Mouse (Mus musculus) ES-E14 (cell line): ENCODE results near the gene Sbk1. TPM values are rescaled to one million over a fixed set of nuclear protein-coding genes. Genes with fewer than 3 reads are reported as not detected.

Source experiments
- DNase-seq: peaks from one replicate; pipeline ENCODE4 v3.0.0-alpha.2; 2013; ENCODE audit warnings: low read depth, low spot score
- H3K27ac ChIP-seq: 2 replicates; pipeline ENCODE4 v1.5.1; 2012; ENCODE audit warnings: low read depth, mild to moderate bottlenecking, low read length, moderate library complexity, mixed read lengths; ENCODE audit not compliant: poor library complexity, insufficient read depth, severe bottlenecking
- H3K36me3 ChIP-seq: 2 replicates; pipeline ENCODE4 v1.6.1; 2012; ENCODE audit warnings: mild to moderate bottlenecking, low read length, moderate library complexity, mixed read lengths; ENCODE audit not compliant: control insufficient read depth, poor library complexity, insufficient read depth, severe bottlenecking
- H3K4me1 ChIP-seq, 2 experiments: fragments of 150-350 bp in 1 of 2; sonication (generic) in 1 of 2; 2 replicates each; pipeline ENCODE4 v1.6.1; 2012; ENCODE audit warnings: low read length in 2 of 2, mild to moderate bottlenecking in 1 of 2, mixed read lengths in 1 of 2; ENCODE audit not compliant: control insufficient read depth in 2 of 2, insufficient read depth in 2 of 2, poor library complexity in 1 of 2
- H3K4me3 ChIP-seq, 2 experiments: fragments of 150-350 bp in 1 of 2; sonication (generic) in 1 of 2; 2 replicates each; pipeline ENCODE4 v1.5.1; 2012; ENCODE audit warnings: low read length in 2 of 2, low read depth in 1 of 2, mild to moderate bottlenecking in 1 of 2, mixed read lengths in 1 of 2; ENCODE audit not compliant: insufficient read depth in 1 of 2, poor library complexity in 1 of 2, severe bottlenecking in 1 of 2
- H3K9ac ChIP-seq: 2 replicates; pipeline ENCODE4 v1.6.1; 2012; ENCODE audit warnings: low read depth, mild to moderate bottlenecking, low read length, mixed read lengths; ENCODE audit not compliant: poor library complexity, insufficient read depth, severe bottlenecking
- H3K9me3 ChIP-seq: fragments of 150-350 bp; sonication (generic); 2 replicates; pipeline ENCODE4 v1.6.1; 2012; ENCODE audit warnings: low read depth, mild to moderate bottlenecking, low read length; ENCODE audit not compliant: control insufficient read depth, insufficient read depth
- CHD2 ChIP-seq: IDR thresholded peaks from 2 replicates; pipeline ENCODE4 v1.6.1; 2014; ENCODE audit warnings: mild to moderate bottlenecking, low read depth, low read length, inconsistent platforms
- HCFC1 ChIP-seq: IDR thresholded peaks from 2 replicates; pipeline ENCODE4 v1.6.1; 2012; ENCODE audit warnings: low read length, inconsistent platforms, borderline replicate concordance; ENCODE audit not compliant: insufficient read depth
- MAFK ChIP-seq: IDR thresholded peaks from 2 replicates; pipeline ENCODE4 v1.6.1; 2014; ENCODE audit warnings: mild to moderate bottlenecking, low read depth, low read length, inconsistent platforms; ENCODE audit not compliant: insufficient read depth
- ZC3H11A ChIP-seq: IDR thresholded peaks from 2 replicates; pipeline ENCODE4 v1.6.1; 2012; ENCODE audit warnings: low read depth, mild to moderate bottlenecking, inconsistent platforms, low read length, borderline replicate concordance
- ZNF384 ChIP-seq: IDR thresholded peaks from 2 replicates; pipeline ENCODE4 v1.6.1; 2012; ENCODE audit warnings: low read depth, low read length, inconsistent platforms
- in situ Hi-C, 2 experiments: fragments of 600-800 bp; cut with MboI; formaldehyde crosslinking; loops; one replicate each; pipeline ENCODE4 v1.15.1; 2025; ENCODE audit warnings: low sequenced_read_pairs in 2 of 2, inconsistent platforms in 1 of 2; ENCODE audit not compliant: unreplicated experiment in 2 of 2
- total RNA-seq: library from RNA; depleted of rRNA; stranded (reverse); fragments of 300-350 nt; gene quantifications from 2 replicates; pipeline ENCODE4 v1.2.3, GENCODE M21; 2012

The Sbk1 gene
- total RNA-seq, 1 experiment, result 18.6 TPM

GRCm38 (mm10) chr7:126261823-126262222 lies 10.6 kb upstream of the Sbk1 start:
- Histone ChIP-seq H3K4me3 (no peak overlapping the region), H3K9me3 (no peaks in the 10 kb centered on the region), H3K27ac (no peak overlapping the region), H3K4me1 (no peaks in the 10 kb centered on the region), H3K9ac (no peak overlapping the region), H3K36me3 (no peaks in the 10 kb centered on the region)
- in situ Hi-C loops, result loop anchor here in 1 of 2 experiments (10.0 kb wide), 1 partner anchor 123 kb away; no protein-coding TSS in a partner anchor
- no peak for TF ChIP-seq ZNF384
- no peak for TF ChIP-seq ZC3H11A
- no peak for TF ChIP-seq CHD2
- TF ChIP-seq MAFK, result no peak
- TF ChIP-seq HCFC1, result no peak
- no peak for DNase-seq

- Histone ChIP-seq H3K9me3 (no peaks in the 10 kb centered on the region), H3K4me1 (no peaks in the 10 kb centered on the region), H3K27ac (no peak overlapping the region), H3K36me3 (no peaks in the 10 kb centered on the region), H3K4me3 (no peak overlapping the region), H3K9ac (no peak overlapping the region)
- TF ChIP-seq CHD2 (no peak), HCFC1 (no peak), ZNF384 (no peak), MAFK (no peak), ZC3H11A (no peak)
- in situ Hi-C loops, result loop anchor here in 1 of 2 experiments (10.0 kb wide), 1 partner anchor 121 kb away; no protein-coding TSS in a partner anchor
- no peak for DNase-seq
Measured at GRCm38 (mm10) chr7:126263964-126264363, 8.5 kb upstream of the Sbk1 start.

- no peak for DNase-seq
- in situ Hi-C loops, result loop anchor here in 1 of 2 experiments (10.0 kb wide), 1 partner anchor 119 kb away; no protein-coding TSS in a partner anchor
Measured at GRCm38 (mm10) chr7:126265949-126266348, 6.5 kb upstream of the Sbk1 start.

GRCm38 (mm10) chr7:126266372-126266870 lies 6.0 kb upstream of the Sbk1 start:
- Histone ChIP-seq H3K9ac (no peak overlapping the region), H3K4me3 (no peak overlapping the region), H3K4me1 (peaks cover 0 to 4% of the 10 kb centered on the region in 2 experiments; a peak in 2 of 4 replicates), H3K27ac (no peak overlapping the region), H3K36me3 (no peaks in the 10 kb centered on the region), H3K9me3 (no peaks in the 10 kb centered on the region)
- no peak for DNase-seq
- in situ Hi-C loops, result loop anchor here in 1 of 2 experiments (10.0 kb wide), 1 partner anchor 118 kb away; no protein-coding TSS in a partner anchor
- TF ChIP-seq CHD2, result no peak
- TF ChIP-seq HCFC1, result no peak
- no peak for TF ChIP-seq ZC3H11A
- no peak for TF ChIP-seq MAFK
- TF ChIP-seq ZNF384, result no peak

More at GRCm38 (mm10) chr7:126265949-126266348, 6.5 kb upstream of the Sbk1 start:
- no peaks in the 10 kb centered on the region for H3K4me1 ChIP-seq
- H3K36me3 ChIP-seq, result no peaks in the 10 kb centered on the region
- H3K4me3 ChIP-seq, result no peak overlapping the region
- H3K9ac ChIP-seq, result no peak overlapping the region
- H3K27ac ChIP-seq, result no peak overlapping the region
- no peak for TF ChIP-seq CHD2
- no peak for TF ChIP-seq ZC3H11A
- TF ChIP-seq ZNF384, result no peak
- TF ChIP-seq HCFC1, result no peak
- no peak for TF ChIP-seq MAFK
- no peaks in the 10 kb centered on the region for H3K9me3 ChIP-seq

- Histone ChIP-seq H3K4me1 (peaks cover 0 to 4% of the 10 kb centered on the region in 2 experiments; a peak in 2 of 4 replicates), H3K9me3 (no peaks in the 10 kb centered on the region), H3K9ac (no peak overlapping the region), H3K36me3 (no peaks in the 10 kb centered on the region), H3K27ac (no peak overlapping the region), H3K4me3 (no peak overlapping the region)
- no peak for TF ChIP-seq ZNF384
- no peak for TF ChIP-seq HCFC1
- TF ChIP-seq MAFK, result no peak
- TF ChIP-seq CHD2, result no peak
- no peak for TF ChIP-seq ZC3H11A
- in situ Hi-C loops, result loop anchor here in 1 of 2 experiments (10.0 kb wide), 1 partner anchor 117 kb away; no protein-coding TSS in a partner anchor
- DNase-seq, result no peak
Measured at GRCm38 (mm10) chr7:126267606-126268005, 4.8 kb upstream of the Sbk1 start.
